Mouse (Mus musculus): ENCODE measurements around the gene Rnase13. TPM values are rescaled to one million over a fixed set of nuclear protein-coding genes. Genes with fewer than 3 reads are reported as not detected.
A peak's percentile ranks its signal among the peaks of the same experiment; 100 is the strongest.

Gene Rnase13
- total RNA-seq, 1 experiment from 2014 or later = not detected

- DNase-seq = no peak
Measured at GRCm38 (mm10) chr14:51877517-51877916, 45.1 kb downstream of the Rnase13 start.

GRCm38 (mm10) chr14:51871741-51872140 is 50.8 kb downstream of the Rnase13 start:
- DNase-seq = peak; percentile 77

Other genes with a start within 250 kb of the Rnase13 start
- not detected in 2 replicates for gene Gm17079, start 227.3 kb downstream of the Rnase13 start, total RNA-seq (2021)
- not detected in 2 replicates for gene Gm5800, start 205.6 kb downstream of the Rnase13 start, total RNA-seq (2021)
- not detected in 2 replicates for gene Ang4, start 149.2 kb downstream of the Rnase13 start, total RNA-seq (2021)
- not detected in 2 replicates for gene AY358078, start 122.7 kb downstream of the Rnase13 start, total RNA-seq (2021)
- gene Ear6, start 69.1 kb downstream of the Rnase13 start, total RNA-seq (2021) = not detected in 2 replicates
- 32.1 and 42.2 TPM in 2 replicates for gene Mettl17, start 37.9 kb downstream of the Rnase13 start, total RNA-seq (2021)
- 0.61 and 1.2 TPM in 2 replicates for gene Slc39a2, start 29.9 kb downstream of the Rnase13 start, total RNA-seq (2021)
- 226 and 243 TPM in 2 replicates for gene Ndrg2, start 8.6 kb downstream of the Rnase13 start, total RNA-seq (2021)
- gene Tppp2, start 4.3 kb downstream of the Rnase13 start, total RNA-seq (2021) = not detected in 2 replicates
- 55.7 and 59.3 TPM in 2 replicates for gene Arhgef40, start 61.9 kb upstream of the Rnase13 start, total RNA-seq (2021)
- 0.97 and 1.8 TPM in 2 replicates for gene Tmem253, start 92.9 kb upstream of the Rnase13 start, total RNA-seq (2021)
- 58.4 and 63.3 TPM in 2 replicates for gene Zfp219, start 98.0 kb upstream of the Rnase13 start, total RNA-seq (2021)
- not detected in 2 replicates for gene Olfr221, start 119.7 kb upstream of the Rnase13 start, total RNA-seq (2021)
- 235 and 281 TPM in 2 replicates for gene Hnrnpc, start 181.3 kb upstream of the Rnase13 start, total RNA-seq (2021)
- 0.38 and 0.73 TPM in 2 replicates for gene Rpgrip1, start 187.9 kb upstream of the Rnase13 start, total RNA-seq (2021)